Mouse (Mus musculus) B cell, adult 67 days (primary cell): ENCODE results near the gene Tbc1d19. TPM values are rescaled to one million over a fixed set of nuclear protein-coding genes. Genes with fewer than 3 reads are reported as not detected.

Experiments used
- total RNA-seq, 2 experiments: library from RNA; stranded (reverse); gene quantifications; 4 replicates each; pipeline ENCODE4 v1.2.4; 2023

Gene Tbc1d19
- 1 to 10 TPM; 4.7 to 8.8 TPM for total RNA-seq

GRCm38 (mm10) chr5:53809115-53809991 lies at the start of gene Tbc1d19:
Gene Tbc1d19, plus strand, starts transcription at chr5:53809606.

Other genes with a start within 250 kb of the Tbc1d19 start
- gene Cckar, start 101.9 kb upstream of the Tbc1d19 start, total RNA-seq, result not detected
- 10 to 100 TPM; 58.5 to 77.6 TPM for gene Stim2, start 188.9 kb downstream of the Tbc1d19 start, total RNA-seq